Mouse (Mus musculus): ENCODE results near the gene Hbq1b. TPM values are rescaled to one million over a fixed set of nuclear protein-coding genes. Genes with fewer than 3 reads are reported as not detected.

The Hbq1b gene
- total RNA-seq (2022): not detected

GRCm38 (mm10) chr11:32286695-32287492 is at the start of gene Hbq1b:
Gene Hbq1b, plus strand, starts transcription at chr11:32286965.
- peak; percentile 45 for DNase-seq

GRCm38 (mm10) chr11:32237411-32237795 is 49.4 kb upstream of the Hbq1b start:
- DNase-seq: no peak

- DNase-seq: no peak
Measured at GRCm38 (mm10) chr11:32238093-32238860, 48.5 kb upstream of the Hbq1b start.

GRCm38 (mm10) chr11:32241391-32241790 is 45.4 kb upstream of the Hbq1b start:
- no peak for DNase-seq

GRCm38 (mm10) chr11:32242209-32242608 is 44.6 kb upstream of the Hbq1b start:
- DNase-seq: no peak

GRCm38 (mm10) chr11:32243205-32243955 is 43.4 kb upstream of the Hbq1b start:
- DNase-seq: no peak

GRCm38 (mm10) chr11:32244064-32244463 is 42.7 kb upstream of the Hbq1b start:
- no peak for DNase-seq

- no peak for DNase-seq
Measured at GRCm38 (mm10) chr11:32244617-32245016, 42.1 kb upstream of the Hbq1b start.

GRCm38 (mm10) chr11:32245614-32246013 is 41.2 kb upstream of the Hbq1b start:
- DNase-seq: no peak

GRCm38 (mm10) chr11:32247068-32247467 is 39.7 kb upstream of the Hbq1b start:
- DNase-seq: no peak

GRCm38 (mm10) chr11:32248350-32248749 is 38.4 kb upstream of the Hbq1b start:
- no peak for DNase-seq

GRCm38 (mm10) chr11:32250880-32251763 is 35.6 kb upstream of the Hbq1b start:
- DNase-seq: no peak

GRCm38 (mm10) chr11:32253121-32253520 is 33.6 kb upstream of the Hbq1b start:
- no peak for DNase-seq

- no peak for DNase-seq
Measured at GRCm38 (mm10) chr11:32256146-32256545, 30.6 kb upstream of the Hbq1b start.

GRCm38 (mm10) chr11:32256566-32256965 is 30.2 kb upstream of the Hbq1b start:
- no peak for DNase-seq

GRCm38 (mm10) chr11:32262674-32263415 is 23.9 kb upstream of the Hbq1b start:
- DNase-seq: no peak

GRCm38 (mm10) chr11:32265117-32265738 is 21.5 kb upstream of the Hbq1b start:
- DNase-seq: no peak

GRCm38 (mm10) chr11:32266194-32266593 is 20.6 kb upstream of the Hbq1b start:
- DNase-seq: no peak

GRCm38 (mm10) chr11:32266776-32267175 is 20.0 kb upstream of the Hbq1b start:
- no peak for DNase-seq

GRCm38 (mm10) chr11:32267188-32267884 is 19.4 kb upstream of the Hbq1b start, which contains the start of gene Nprl3:
Gene Nprl3, minus strand, starts transcription at chr11:32267707.
- DNase-seq: peak; percentile 93

All from adrenal gland, adult 8-10 months (tissue).